Mouse (Mus musculus) spleen, adult 2 months (tissue): ENCODE data around the gene Acp2. TPM values are rescaled to one million over a fixed set of nuclear protein-coding genes. Genes with fewer than 3 reads are reported as not detected.
A peak's percentile ranks its signal among the peaks of the same experiment; 100 is the strongest.

ENCODE experiments used
- DNase-seq, 2 experiments: peaks; one replicate each; pipeline versions ENCODE4 v3.0.0 to v3.0.0-alpha.2; 2012 to 2021; ENCODE audit warnings: low spot score in 2 of 2, low read depth in 1 of 2
- H3K27ac ChIP-seq: fragments of 200-500 bp; 2 replicates; pipeline ENCODE4 v1.5.1; 2012; ENCODE audit warnings: low read length, inconsistent platforms; ENCODE audit not compliant: insufficient read depth
- H3K27me3 ChIP-seq: fragments of 200-500 bp; 2 replicates; pipeline ENCODE4 v1.6.1; 2012; ENCODE audit warnings: mild to moderate bottlenecking, moderate library complexity, low read length, inconsistent platforms; ENCODE audit not compliant: control insufficient read depth, insufficient read depth
- H3K36me3 ChIP-seq: fragments of 200-500 bp; 2 replicates; pipeline ENCODE4 v1.6.1; 2012; ENCODE audit warnings: mild to moderate bottlenecking, low read length, inconsistent platforms; ENCODE audit not compliant: control insufficient read depth, insufficient read depth
- H3K4me1 ChIP-seq: fragments of 200-500 bp; 2 replicates; pipeline ENCODE4 v1.6.1; 2011; ENCODE audit warnings: inconsistent platforms; ENCODE audit not compliant: control insufficient read depth, insufficient read depth, insufficient read length
- H3K4me3 ChIP-seq: fragments of 200-500 bp; 2 replicates; pipeline ENCODE4 v1.5.1; 2011; ENCODE audit warnings: mild to moderate bottlenecking, inconsistent platforms; ENCODE audit not compliant: insufficient read depth, insufficient read length; ENCODE audit errors: extremely low read depth
- CTCF ChIP-seq: fragments of 200-500 bp; IDR thresholded peaks from 2 replicates; pipeline ENCODE4 v1.5.1; 2011; ENCODE audit warnings: mild to moderate bottlenecking, inconsistent platforms; ENCODE audit not compliant: insufficient read depth, insufficient read length, insufficient replicate concordance; ENCODE audit errors: extremely low read depth
- POLR2A ChIP-seq: fragments of 200-500 bp; IDR thresholded peaks from 2 replicates; pipeline ENCODE4 v1.6.1; 2011; ENCODE audit warnings: low read depth, low read length, inconsistent platforms
- WGBS: fragments of 180-500 bp; shearing (Covaris S2); methylation state at CpG from one replicate; pipeline ENCODE4 v1.1.7; 2018; 5-methylcytosine and 5-hydroxymethylcytosine counted together
- polyA plus RNA-seq: library from polyadenylated mRNA; depleted of rRNA; stranded (reverse); fragments of >200 nt; gene quantifications from 2 replicates; pipeline ENCODE4 v1.2.3, GENCODE M21; 2012

Gene Acp2
- polyA plus RNA-seq, 1 experiment: 24.6 TPM

- Histone ChIP-seq H3K36me3 (peaks cover 14% of the 10 kb centered on the region), H3K27ac (peak overlapping the region; percentile 93; the same call in 1 of the 2 replicates), H3K27me3 (no peaks in the 10 kb centered on the region), H3K4me3 (peak overlapping the region; percentile 70), H3K4me1 (peaks cover 13% of the 10 kb centered on the region)
- TF ChIP-seq CTCF (no peak), POLR2A (no peak)
- no peak for DNase-seq
- 1% methylated on average over 8 of the region's 8 CpGs for WGBS
These were observed 20.7 kb upstream of the Acp2 start for GRCm38 (mm10) chr2:91182016-91182404.

GRCm38 (mm10) chr2:91182405-91183147 is 20.1 kb upstream of the Acp2 start:
- DNase-seq: peak in 1 of 2 experiments; percentile 79
- H3K27ac ChIP-seq: peak overlapping the region; percentile 93
- H3K27me3 ChIP-seq: no peaks in the 10 kb centered on the region
- 2% methylated on average over 80 of the region's 81 CpGs for WGBS
- TF ChIP-seq CTCF (no peak), POLR2A (no peak; the same call in 1 of the 2 replicates)
- H3K36me3 ChIP-seq: peaks cover 12% of the 10 kb centered on the region
- H3K4me1 ChIP-seq: peaks cover 13% of the 10 kb centered on the region
- H3K4me3 ChIP-seq: peak overlapping the region; percentile 70

GRCm38 (mm10) chr2:91183148-91183513 is 19.6 kb upstream of the Acp2 start:
- Histone ChIP-seq H3K36me3 (peaks cover 7% of the 10 kb centered on the region), H3K4me1 (peaks cover 13% of the 10 kb centered on the region), H3K4me3 (peak overlapping the region; percentile 70), H3K27me3 (no peaks in the 10 kb centered on the region), H3K27ac (peak overlapping the region; percentile 93)
- WGBS: 0% methylated on average over 9 of the region's 9 CpGs
- TF ChIP-seq POLR2A (no peak), CTCF (no peak)
- DNase-seq: peak; percentile 98 to 100

GRCm38 (mm10) chr2:91183711-91184405 is 18.8 kb upstream of the Acp2 start, which contains the start of gene Madd:
Madd (minus strand) TSS chr2:91183837.
- Histone ChIP-seq H3K4me3 (peak within 1 kb of the TSS; percentile 70), H3K27ac (peak within 1 kb of the TSS; percentile 93), H3K27me3 (no peaks in the 10 kb centered on the region), H3K4me1 (peaks cover 13% of the 10 kb centered on the region), H3K36me3 (peaks cover 3% of the 10 kb centered on the region; the same call in 1 of the 2 replicates)
- TF ChIP-seq POLR2A (peak; percentile 34), CTCF (no peak)
- DNase-seq: peak; percentile 70 to 78
- 21% methylated on average over 15 of the region's 15 CpGs for WGBS

GRCm38 (mm10) chr2:91186208-91186607 is 16.5 kb upstream of the Acp2 start:
- 54% methylated on average over 1 of the region's 1 CpGs for WGBS
- Histone ChIP-seq H3K27me3 (no peaks in the 10 kb centered on the region), H3K27ac (no peak overlapping the region), H3K36me3 (no peaks in the 10 kb centered on the region), H3K4me3 (no peak overlapping the region), H3K4me1 (peaks cover 13% of the 10 kb centered on the region)
- no peak for TF ChIP-seq CTCF
- TF ChIP-seq POLR2A: no peak
- DNase-seq: no peak

- Histone ChIP-seq H3K4me1 (peaks cover 10% of the 10 kb centered on the region), H3K27me3 (no peaks in the 10 kb centered on the region), H3K36me3 (no peaks in the 10 kb centered on the region), H3K27ac (peak overlapping the region; percentile 1; the same call in 1 of the 2 replicates), H3K4me3 (no peak overlapping the region)
- WGBS: 45% methylated on average over 4 of the region's 4 CpGs
- TF ChIP-seq CTCF (no peak), POLR2A (no peak)
- DNase-seq: no peak
These were observed 15.3 kb upstream of the Acp2 start for GRCm38 (mm10) chr2:91187431-91187830.
